In genomic region chr1:134281563-134281962, GRCm38 (mm10) we compare ENCODE assay signal across 25 mouse cellular contexts. TPM values are rescaled to one million over a fixed set of nuclear protein-coding genes. Genes with fewer than 3 reads are reported as not detected.
DNase-seq lines count a peak whose midpoint lies in the region; TF ChIP-seq lines count a peak whose summit lies in the region.
"Had no signal": no experiment of that assay in that cellular context is flagged by ENCODE, and none has a peak within 500 bp of the region (broad histone marks: within the 10 kb centered on the region; RNA-seq: fewer than 3 reads in every experiment).

No protein-coding gene starts in this region.

- TF ChIP-seq CTCF in gastrocnemius, adult 2 months (IDR thresholded peaks at IDR 0.05) = peak; percentile 7; the same call in 1 of the 2 replicates
- TF ChIP-seq CTCF in liver, adult 2 months (IDR thresholded peaks at IDR 0.05; ENCODE audit: low read depth, low read length) = 0 out of 2 replicates have a peak, but pooled peaks have one; percentile 1
- peak; percentile 60 for TF ChIP-seq CTCF in E14TG2a.4 (conservative IDR thresholded peaks at IDR 0.05; ENCODE audit: low read length)

- H3K79me2 ChIP-seq in liver, adult 2 months (ENCODE audit: control insufficient read depth, insufficient read depth, low read length) = no peaks in the 10 kb centered on the region

- 80% methylated on average over 4 of the region's 4 CpGs for WGBS in liver, adult 2 months

- no peaks in the 10 kb centered on the region for H3K9me3 ChIP-seq in E14TG2a.4 (ENCODE audit: low read length)
- H3K9me3 ChIP-seq: embryonic facial prominence, embryonic 12.5 days; heart, embryonic 10.5 days; kidney, embryonic 15.5 days; limb, embryonic 12.5 days; megakaryocyte, embryonic 14.5 days had no signal

- no peaks in the 10 kb centered on the region for H3K36me3 ChIP-seq in liver, adult 2 months (ENCODE audit: control insufficient read depth, insufficient read depth, low read length)
- no peaks in the 10 kb centered on the region for H3K36me3 ChIP-seq in E14TG2a.4 (ENCODE audit: insufficient read depth, low read length)
- H3K36me3 ChIP-seq: embryonic facial prominence, embryonic 12.5 days; heart, embryonic 10.5 days; kidney, embryonic 15.5 days; limb, embryonic 12.5 days had no signal

- no peak overlapping the region for H3K4me3 ChIP-seq in gastrocnemius, adult 2 months
- H3K4me3 ChIP-seq in liver, adult 2 months (ENCODE audit: insufficient read depth, low read depth, low read length) = no peak overlapping the region
- H3K4me3 ChIP-seq in E14TG2a.4 (replicated peaks; ENCODE audit: low read length) = no peak overlapping the region
- H3K4me3 ChIP-seq: embryonic facial prominence, embryonic 12.5 days; heart, embryonic 10.5 days; kidney, embryonic 15.5 days; limb, embryonic 12.5 days; megakaryocyte, embryonic 14.5 days had no signal

- no peak for TF ChIP-seq POLR2A in liver, adult 2 months (IDR thresholded peaks at IDR 0.05; ENCODE audit: extremely low read depth, insufficient read depth, low read length)

- no peaks in the 10 kb centered on the region for H3K27me3 ChIP-seq in liver, adult 2 months (ENCODE audit: control insufficient read depth, insufficient read depth, low read length)
- H3K27me3 ChIP-seq in E14TG2a.4 (ENCODE audit: insufficient read depth, low read length) = peaks cover 25% of the 10 kb centered on the region

- intact Hi-C loops in gastrocnemius, adult 2 months (cut with DNase I) = no loop called here
- intact Hi-C loops in gastrocnemius, postnatal 14 days (cut with DNase I; ENCODE audit: low total_unique reads) = no loop called here
- intact Hi-C loops in heart, postnatal 10 days (cut with DNase I) = no loop called here

- no peak for DNase-seq in gastrocnemius, adult 2 months
- no peak for DNase-seq in gastrocnemius, postnatal 14 days
- DNase-seq in liver, adult 2 months (ENCODE audit: extremely low read depth, low read depth, low spot score) = no peak
- DNase-seq in liver (no peak), R1 (ENCODE audit: low read depth, low spot score) (peak; percentile 54)
- DNase-seq in adrenal gland, postnatal 14 days = no peak
- no peak for DNase-seq in heart, postnatal 10 days
- DNase-seq: cerebellum, adult 18-20 months; cerebellum, postnatal 25 days; kidney, adult 11 months; lung, postnatal 36 days; midbrain, embryonic 14.5 days had no signal

- no peaks in the 10 kb centered on the region for H3K4me1 ChIP-seq in liver, adult 2 months (ENCODE audit: control insufficient read depth, insufficient read depth, low read length)
- peaks cover 14% of the 10 kb centered on the region for H3K4me1 ChIP-seq in E14TG2a.4 (replicated peaks; ENCODE audit: low read depth, low read length)
- H3K4me1 ChIP-seq: kidney, embryonic 15.5 days; limb, embryonic 12.5 days had no signal

- no peak overlapping the region for H3K9ac ChIP-seq in liver, adult 2 months (ENCODE audit: low read depth, low read length)
- H3K9ac ChIP-seq: embryonic facial prominence, embryonic 12.5 days; kidney, embryonic 15.5 days; limb, embryonic 12.5 days had no signal

- no peak overlapping the region for H3K27ac ChIP-seq in gastrocnemius, adult 2 months
- H3K27ac ChIP-seq in liver, adult 2 months (replicated peaks; ENCODE audit: insufficient read depth, low read depth, low read length) = no peak overlapping the region
- H3K27ac ChIP-seq: embryonic facial prominence, embryonic 12.5 days; heart, embryonic 10.5 days; kidney, embryonic 15.5 days; limb, embryonic 12.5 days had no signal

RNA-seq across cellular contexts. Expression of gene Myog, which starts 8.2 kb away (rescaled TPM):
- total RNA-seq in gastrocnemius, adult 2 months (2021) = 10 to 100 TPM; 11.6 to 34.5 TPM
- 10 to 100 TPM; 67.9 to 75.3 TPM for total RNA-seq in gastrocnemius, postnatal 14 days (2021)
- not detected in 2 replicates for total RNA-seq in liver, adult 2 months (2014; rRNA removed)
- polyA plus RNA-seq in liver, adult 2 months (2012; rRNA removed) = not detected in 2 replicates
- not detected in 2 replicates for total RNA-seq in adrenal gland, postnatal 14 days (2021)
- total RNA-seq in heart, postnatal 10 days (2021) = not detected
- total RNA-seq: hematopoietic stem cell, adult 5-6 weeks; layer of hippocampus, postnatal 25 days; left cerebral cortex, postnatal 14 days had no signal
- polyA plus RNA-seq: forebrain, embryonic 11.5 days; hindbrain, embryonic 16.5 days; midbrain, embryonic 14.5 days; small intestine, adult 2 months; urinary bladder, adult 2 months had no signal

RNA-seq across cellular contexts. Expression of gene Adora1, which starts 46.3 kb away (rescaled TPM):
- total RNA-seq in gastrocnemius, adult 2 months (2021) = under 1 TPM; 0.20 to 0.31 TPM
- total RNA-seq in gastrocnemius, postnatal 14 days (2021) = under 1 TPM; 0.58 to 0.78 TPM
- 3.2 and 6.6 TPM in 2 replicates for total RNA-seq in liver, adult 2 months (2014; rRNA removed)
- 17.0 and 27.2 TPM in 2 replicates for polyA plus RNA-seq in liver, adult 2 months (2012; rRNA removed)
- 78.9 and 91.9 TPM in 2 replicates for total RNA-seq in adrenal gland, postnatal 14 days (2021)
- total RNA-seq in heart, postnatal 10 days (2021) = 10 to 100 TPM; 12.0 to 19.4 TPM

RNA-seq across cellular contexts. Expression of gene Ppfia4, which starts 51.2 kb away (rescaled TPM):
- under 1 TPM; 0.42 to 0.46 TPM for total RNA-seq in gastrocnemius, adult 2 months (2021)
- total RNA-seq in gastrocnemius, postnatal 14 days (2021) = 1 to 10 TPM; 4.3 to 6.7 TPM
- total RNA-seq in liver, adult 2 months (2014; rRNA removed) = 0.46 and 0.67 TPM in 2 replicates
- 0.78 and 1.4 TPM in 2 replicates for polyA plus RNA-seq in liver, adult 2 months (2012; rRNA removed)
- total RNA-seq in adrenal gland, postnatal 14 days (2021) = 0.67 and 1.6 TPM in 2 replicates
- total RNA-seq in heart, postnatal 10 days (2021) = 1 to 10 TPM; 3.4 to 3.7 TPM

Comparison
In these comparisons a context has a peak if more than half of its experiments do, and no peak if none do; other contexts are left out.
1. CTCF ChIP-seq: peak in every context shown above with its lines; median percentile 60 in E14TG2a.4; 7 in gastrocnemius, adult 2 months; 1 in liver, adult 2 months.
2. RNA of gene Myog, which starts 8.2 kb away (total RNA-seq): 67.9 to 75.3 TPM in gastrocnemius, postnatal 14 days and 11.6 to 34.5 TPM in gastrocnemius, adult 2 months; not detected in liver, adult 2 months, not detected in adrenal gland, postnatal 14 days and not detected in heart, postnatal 10 days; every median in the first group is over 10 times any median in the second.